Mouse (Mus musculus) neural tube, embryonic 10.5 days (tissue): Measurements from ENCODE around the gene Ube2j1.

Experiments used
- DNase-seq: peaks from one replicate; pipeline ENCODE4 v3.0.0-alpha.2; 2017; ENCODE audit warnings: low spot score; ENCODE audit errors: extremely low spot score

Gene Ube2j1

DNA sequence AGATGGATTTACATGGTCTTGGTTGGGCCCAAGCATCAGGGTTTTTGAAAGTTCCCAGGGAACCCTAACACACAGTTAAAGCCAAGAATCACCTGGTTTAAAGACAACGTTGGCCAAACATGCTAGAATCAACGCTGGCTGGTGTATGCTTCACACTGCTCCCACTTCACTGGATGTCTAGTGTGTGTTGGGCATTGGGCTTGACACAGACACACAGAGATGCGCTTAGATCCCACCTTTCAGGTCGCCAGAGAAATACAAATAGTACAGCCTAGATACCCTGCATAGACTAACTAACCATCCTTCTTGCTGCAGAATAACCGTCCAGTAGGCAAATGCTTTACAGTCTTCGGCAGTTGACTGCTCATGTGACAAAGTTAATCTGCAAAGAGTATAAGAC is 39.1 kb downstream of the Ube2j1 start:
- DNase-seq, result no peak

DNA sequence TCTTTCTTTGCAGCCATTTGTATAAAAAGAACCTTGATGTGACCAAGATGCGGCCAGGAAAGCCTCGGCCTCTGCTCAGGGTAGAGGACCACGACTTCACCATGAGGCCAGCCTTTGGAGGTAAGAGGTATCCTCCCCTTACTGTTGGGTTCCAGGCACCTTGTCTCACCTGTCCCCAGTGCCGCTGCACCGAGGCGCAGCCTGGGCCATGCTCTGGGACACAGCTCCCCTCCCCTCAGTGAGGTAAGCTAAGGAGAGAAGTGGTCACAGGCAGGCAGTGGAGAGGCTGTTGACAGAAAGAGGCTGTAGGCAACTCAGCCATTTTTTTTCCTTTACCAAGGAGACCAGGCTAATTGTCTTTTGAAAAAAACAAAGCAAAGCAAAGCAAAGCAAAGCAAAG is 40.1 kb downstream of the Ube2j1 start:
- no peak for DNase-seq

DNA sequence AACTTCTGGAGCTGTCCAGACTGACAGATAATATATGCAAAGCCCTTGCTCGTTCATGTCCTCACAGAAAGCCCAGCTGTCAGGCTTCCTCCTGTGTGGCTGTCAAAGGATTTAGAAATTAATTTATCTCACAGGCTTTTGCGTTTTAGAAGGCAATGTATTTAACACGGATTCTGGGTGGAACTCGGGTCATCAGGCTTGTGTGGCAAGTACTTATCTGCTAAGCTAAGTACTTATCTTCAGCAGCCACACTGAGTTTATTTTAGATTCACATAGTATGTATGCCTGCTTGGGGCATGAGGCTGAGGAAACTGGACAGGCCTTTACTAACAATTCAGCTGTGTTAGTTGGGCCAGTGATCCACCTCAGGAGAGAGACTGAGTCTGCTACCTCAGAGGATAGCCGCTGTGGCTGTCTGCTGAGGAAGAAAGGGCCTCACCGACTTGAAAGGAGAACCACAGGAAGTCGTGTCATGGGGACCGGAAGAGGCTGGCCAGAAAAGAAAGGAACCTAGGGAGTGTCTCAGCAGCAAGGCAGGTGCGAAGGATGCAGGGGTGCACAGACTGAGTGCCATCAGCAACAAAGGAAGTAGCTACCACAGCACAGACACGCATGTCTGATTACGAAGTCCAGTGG is 41.4 kb downstream of the Ube2j1 start:
- DNase-seq, result no peak

DNA sequence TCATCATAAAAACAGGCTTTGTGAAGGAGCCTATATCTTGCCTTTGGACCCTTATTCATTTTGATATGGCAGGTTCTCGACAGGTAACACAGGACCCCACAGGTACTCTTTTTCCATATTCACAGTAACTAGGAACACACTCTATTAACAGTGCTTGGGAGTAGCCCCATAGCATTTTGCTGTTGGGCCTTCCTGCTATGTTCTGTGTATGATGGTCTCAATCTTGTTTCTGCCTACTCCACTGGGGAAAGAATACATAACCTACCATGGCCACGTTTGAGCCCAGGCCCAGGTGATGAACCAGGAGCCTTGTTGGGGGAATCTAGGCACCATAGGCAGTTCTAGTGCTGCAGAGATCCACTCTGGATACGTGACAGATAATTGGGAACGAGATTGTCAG is 43.2 kb downstream of the Ube2j1 start:
- DNase-seq, result no peak

DNA sequence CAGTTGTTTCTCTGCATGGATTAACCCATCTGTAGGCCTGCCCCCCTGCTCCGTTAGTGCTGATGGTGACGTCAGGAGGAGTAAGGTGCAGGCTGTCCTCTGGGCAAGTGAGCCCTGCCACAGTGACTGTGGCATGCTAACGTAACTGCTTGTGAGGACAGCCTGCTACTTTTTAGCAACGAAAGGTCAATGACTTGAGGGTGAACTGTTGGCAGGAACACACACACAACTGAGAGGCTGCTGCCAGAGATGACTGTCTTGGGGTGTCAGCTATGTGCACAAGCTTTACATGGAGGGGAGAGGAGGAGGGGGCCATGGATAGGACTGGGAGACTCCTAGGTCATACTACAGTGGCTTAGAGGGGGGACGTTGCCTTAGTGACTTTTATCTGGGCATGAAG is 43.6 kb downstream of the Ube2j1 start:
- no peak for DNase-seq

DNA sequence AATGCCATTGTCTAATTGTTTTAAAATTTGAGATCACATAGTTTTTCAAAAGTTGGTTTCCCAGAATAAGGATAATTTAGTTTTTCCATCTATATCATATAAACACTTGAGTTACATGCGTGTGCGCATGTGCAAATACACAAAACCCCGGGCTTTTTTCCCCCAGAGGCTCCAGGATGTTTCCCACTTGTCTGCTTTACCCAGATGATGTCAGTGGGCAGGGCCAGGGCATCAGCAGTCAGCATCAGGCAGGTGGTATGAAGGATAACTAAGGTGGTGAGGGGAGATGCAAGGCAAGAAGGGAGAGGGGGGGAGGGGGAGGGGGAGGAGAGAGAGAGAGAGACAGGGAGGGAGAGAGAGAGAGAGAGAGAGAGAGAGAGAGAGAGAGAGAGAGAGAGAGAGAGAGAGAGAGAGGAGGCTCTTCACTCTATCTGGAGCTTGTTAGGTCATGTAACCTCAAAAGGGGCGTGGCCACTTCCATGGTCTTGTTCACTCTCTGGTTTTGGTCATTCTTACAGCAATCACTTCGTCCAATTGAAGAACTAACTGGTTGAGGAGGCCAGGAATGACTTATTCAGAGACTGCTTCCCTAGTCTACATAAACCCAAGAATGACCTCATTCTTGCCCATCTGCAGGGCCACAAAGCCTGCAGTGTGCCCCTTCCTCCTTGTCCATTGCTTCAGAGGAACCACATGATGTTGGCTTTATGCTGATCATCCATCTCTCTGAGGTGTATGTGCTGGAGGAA is 44.7 kb downstream of the Ube2j1 start:
- no peak for DNase-seq

DNA sequence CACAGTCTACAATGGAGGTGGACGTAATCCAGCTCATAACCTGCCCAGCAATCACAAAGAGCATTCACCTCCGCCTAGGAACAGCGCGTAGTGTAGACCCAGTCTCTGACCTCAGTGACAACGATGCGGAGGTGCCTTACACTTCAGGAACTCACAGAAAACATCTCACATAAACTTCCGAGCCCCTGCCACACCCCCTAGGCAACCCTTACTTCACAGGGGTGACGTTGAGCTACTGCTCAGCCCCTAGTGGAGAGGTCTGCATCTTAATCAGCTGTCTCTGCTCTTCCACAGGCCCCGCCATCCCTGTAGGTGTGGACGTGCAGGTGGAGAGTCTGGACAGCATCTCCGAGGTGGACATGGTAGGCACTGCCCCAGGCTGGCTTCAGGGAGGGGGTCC is 45.9 kb downstream of the Ube2j1 start:
- DNase-seq, result no peak

DNA sequence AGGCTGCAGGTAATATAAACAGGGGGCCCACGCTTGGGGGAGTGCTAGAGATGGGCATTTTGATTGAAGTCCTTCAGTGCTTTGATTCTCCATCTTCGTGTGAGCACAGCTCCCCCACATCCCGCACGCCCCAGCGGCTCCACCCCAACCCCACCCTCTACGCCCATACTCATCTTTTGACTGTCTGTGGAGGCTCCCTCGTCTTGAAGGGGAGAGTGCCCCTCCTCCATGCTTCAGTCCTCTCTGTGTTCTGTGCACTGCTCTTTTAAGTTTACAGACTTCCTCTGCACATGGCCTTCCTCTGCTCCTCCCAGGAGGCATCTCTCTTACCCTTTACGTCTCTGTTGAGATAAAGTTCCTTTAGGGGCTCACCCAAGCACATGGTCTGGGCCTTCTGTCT is 46.5 kb downstream of the Ube2j1 start:
- no peak for DNase-seq

DNA sequence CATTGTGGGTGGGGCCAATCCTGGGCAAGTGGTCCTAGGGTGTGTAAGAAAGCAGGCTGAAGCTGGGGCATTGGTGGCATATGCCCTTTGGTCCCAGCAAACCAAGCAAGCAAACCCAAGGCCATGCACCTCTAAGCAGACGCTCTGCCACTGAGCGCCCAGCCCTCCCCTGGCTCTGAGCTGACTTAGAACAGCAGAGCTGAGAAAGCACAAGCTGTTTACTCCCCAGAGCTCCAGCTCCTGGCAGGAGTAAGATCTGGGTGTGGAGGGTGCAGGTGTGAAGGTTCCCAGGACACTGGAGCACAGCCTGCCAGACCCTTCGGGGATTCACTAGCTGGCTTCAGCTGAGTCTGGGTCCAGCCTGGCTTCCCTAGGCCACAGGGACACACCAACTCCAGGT is 47.3 kb downstream of the Ube2j1 start:
- no peak for DNase-seq

DNA sequence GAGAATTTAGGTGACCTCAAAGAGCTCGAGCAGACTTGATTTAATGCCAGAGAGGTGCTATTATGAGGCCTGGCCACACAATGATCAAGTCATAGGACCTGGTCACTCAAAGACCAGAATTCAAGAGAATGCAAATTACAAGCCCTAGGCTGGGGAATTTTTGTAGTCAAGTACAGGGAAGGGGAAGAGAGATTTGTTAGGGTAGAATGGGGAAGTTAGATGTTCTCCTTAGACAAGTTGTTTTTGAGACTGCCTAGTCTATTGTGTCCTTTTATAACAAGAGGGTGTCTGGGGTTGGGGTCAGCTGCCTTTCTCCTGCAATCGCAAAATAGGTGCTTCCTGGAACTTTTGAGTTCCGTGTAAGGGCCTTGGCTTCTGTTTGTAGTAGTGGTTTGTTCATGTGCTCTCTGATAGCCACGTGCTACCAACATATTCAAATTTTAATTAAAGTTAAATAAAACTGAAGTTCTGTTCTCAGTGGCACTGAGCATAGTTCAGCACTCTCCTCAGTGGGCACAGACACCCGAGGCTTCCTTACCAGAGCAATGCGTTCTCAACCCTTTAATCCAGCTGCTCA is 68.0 kb downstream of the Ube2j1 start:
- DNase-seq, result no peak
